Mouse (Mus musculus) G1E (cell line): ENCODE measurements around the gene Myo1f.

Experiments used
- CTCF ChIP-seq: IDR thresholded peaks from 2 replicates; pipeline ENCODE4 v1.5.1; 2012; ENCODE audit warnings: low read depth, low read length, inconsistent platforms, mixed read lengths
- GATA1 ChIP-seq: IDR thresholded peaks from 2 replicates; pipeline ENCODE4 v1.6.1; 2012; ENCODE audit warnings: borderline replicate concordance, low read length, inconsistent platforms, mixed read lengths
- POLR2AphosphoS5 ChIP-seq: IDR thresholded peaks from 2 replicates; pipeline ENCODE4 v1.6.1; 2012; ENCODE audit warnings: low read depth, low read length, inconsistent platforms; ENCODE audit not compliant: insufficient replicate concordance

DNA sequence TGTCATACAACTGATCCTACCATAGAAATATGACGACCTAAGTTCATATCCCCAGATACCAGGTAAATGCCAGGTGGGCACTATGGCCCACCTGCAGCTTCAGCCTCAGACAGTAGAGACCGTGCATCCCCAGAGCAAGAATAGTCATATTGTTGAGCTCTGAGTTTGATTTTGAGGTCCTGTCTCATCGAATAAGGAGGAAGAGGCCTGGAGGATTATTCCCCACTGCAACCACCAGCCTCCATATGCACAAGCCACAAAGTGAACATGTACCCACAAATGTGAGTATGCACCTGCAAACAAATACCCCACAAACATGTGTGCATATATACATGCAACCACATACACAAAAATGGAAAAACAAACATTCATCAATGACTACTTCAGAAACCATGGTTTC, 71.8 kb downstream of the Myo1f start:
- TF ChIP-seq CTCF (no peak), GATA1 (no peak), POLR2AphosphoS5 (no peak)
